Mouse (Mus musculus) kidney, embryonic 14.5 days (tissue): ENCODE measurements around the gene Pls3. TPM values are rescaled to one million over a fixed set of nuclear protein-coding genes. Genes with fewer than 3 reads are reported as not detected.
A peak's percentile ranks its signal among the peaks of the same experiment; 100 is the strongest.

ENCODE experiments used
- ATAC-seq: fragments of 200-750 bp; cut with Nextera tagmentation; 2 replicates; pipeline ENCODE4 v1.8.0; 2017; ENCODE audit warnings: moderate number of reproducible peaks, mild to moderate bottlenecking, moderate TSS enrichment, moderate library complexity; ENCODE audit not compliant: low FRiP score, low TSS enrichment
- H3K27ac ChIP-seq: fragments of 300-500 bp; sonication (generic); 2 replicates; pipeline ENCODE4 v1.5.1; 2014; ENCODE audit warnings: low read depth, mild to moderate bottlenecking, low read length, moderate library complexity, mixed read lengths
- H3K27me3 ChIP-seq: fragments of 300-500 bp; sonication (generic); 2 replicates; pipeline ENCODE4 v1.6.1; 2014; ENCODE audit warnings: mild to moderate bottlenecking, low read length; ENCODE audit not compliant: control insufficient read depth, insufficient read depth
- H3K36me3 ChIP-seq: fragments of 300-500 bp; sonication (generic); 2 replicates; pipeline ENCODE4 v1.6.1; 2014; ENCODE audit warnings: low read length, mixed read lengths; ENCODE audit not compliant: control insufficient read depth, insufficient read depth
- H3K4me1 ChIP-seq: fragments of 300-500 bp; sonication (generic); 2 replicates; pipeline ENCODE4 v1.6.1; 2014; ENCODE audit warnings: low read length, mixed read lengths; ENCODE audit not compliant: control insufficient read depth, insufficient read depth
- H3K4me2 ChIP-seq: fragments of 300-500 bp; sonication (generic); replicated peaks from 2 replicates; pipeline ENCODE4 v1.6.1; 2014; ENCODE audit warnings: low read depth, mild to moderate bottlenecking, low read length
- H3K4me3 ChIP-seq: fragments of 300-500 bp; sonication (generic); 2 replicates; pipeline ENCODE4 v1.5.1; 2014; ENCODE audit warnings: mild to moderate bottlenecking, low read length
- H3K9ac ChIP-seq: fragments of 300-500 bp; sonication (generic); 2 replicates; pipeline ENCODE4 v1.6.1; 2014; ENCODE audit warnings: low read depth, mild to moderate bottlenecking, low read length, moderate library complexity
- H3K9me3 ChIP-seq: fragments of 300-500 bp; sonication (generic); 2 replicates; pipeline ENCODE4 v1.6.1; 2016; ENCODE audit warnings: low read length; ENCODE audit not compliant: control insufficient read depth
- WGBS: fragments of 180-500 bp; shearing (Covaris S2); extraction: QIAGEN DNeasy Blood & Tissue Kit; methylation state at CpG from one replicate; pipeline ENCODE4 v1.1.7; 2014; 5-methylcytosine and 5-hydroxymethylcytosine counted together
- polyA plus RNA-seq: library from polyadenylated mRNA; unstranded; fragments of >200 nt; fragmentation: Nextera tagmentation; extraction: Ambion mirVana; gene quantifications from 2 replicates; pipeline ENCODE4 v1.2.1, GENCODE M21; 2014

The Pls3 gene
- polyA plus RNA-seq: 83.6 and 109 TPM in 2 replicates

GRCm38 (mm10) chrX:75874332-75875291, at the start of gene Pls3:
TSS of gene Pls3 (minus strand) at chrX:75875182.
- Histone ChIP-seq H3K27ac (peak within 1 kb of the TSS; percentile 83), H3K36me3 (no peaks in the 10 kb centered on the region), H3K9me3 (no peaks in the 10 kb centered on the region), H3K27me3 (no peaks in the 10 kb centered on the region), H3K4me2 (peak within 1 kb of the TSS; percentile 46), H3K4me1 (no peaks in the 10 kb centered on the region), H3K4me3 (peak within 1 kb of the TSS; percentile 49), H3K9ac (peak within 1 kb of the TSS; percentile 60)
- 21% methylated on average over 41 of the region's 45 CpGs for WGBS
- peak; percentile 98 for ATAC-seq

- WGBS: 56% methylated on average over 6 of the region's 6 CpGs
- Histone ChIP-seq H3K9me3 (no peaks in the 10 kb centered on the region), H3K9ac (no peak overlapping the region), H3K27me3 (no peaks in the 10 kb centered on the region), H3K27ac (no peak overlapping the region), H3K4me2 (no peak overlapping the region), H3K4me3 (no peak overlapping the region), H3K4me1 (no peaks in the 10 kb centered on the region), H3K36me3 (no peaks in the 10 kb centered on the region)
- no peak for ATAC-seq
These were observed 20.7 kb upstream of the Pls3 start for GRCm38 (mm10) chrX:75895716-75896115.

- Histone ChIP-seq H3K36me3 (no peaks in the 10 kb centered on the region), H3K4me1 (no peaks in the 10 kb centered on the region), H3K27ac (no peak overlapping the region), H3K27me3 (no peaks in the 10 kb centered on the region), H3K9ac (no peak overlapping the region), H3K4me3 (peak overlapping the region; percentile 49), H3K4me2 (peak overlapping the region; percentile 46), H3K9me3 (no peaks in the 10 kb centered on the region)
- ATAC-seq: no peak
- 37% methylated on average over 5 of the region's 5 CpGs for WGBS
These were observed 584 bp upstream of the Pls3 start for GRCm38 (mm10) chrX:75875566-75875965.

GRCm38 (mm10) chrX:75873813-75874212, 1.2 kb downstream of the Pls3 start:
- peak; percentile 40; the same call in 1 of the 2 replicates for ATAC-seq
- peak overlapping the region; percentile 49 for H3K4me3 ChIP-seq
- H3K4me2 ChIP-seq: peak overlapping the region; percentile 46
- H3K27ac ChIP-seq: no peak overlapping the region
- H3K27me3 ChIP-seq: no peaks in the 10 kb centered on the region
- WGBS: 25% methylated on average over 15 of the region's 15 CpGs
- no peaks in the 10 kb centered on the region for H3K4me1 ChIP-seq
- no peaks in the 10 kb centered on the region for H3K36me3 ChIP-seq
- peak overlapping the region; percentile 60; the same call in 1 of the 2 replicates for H3K9ac ChIP-seq
- H3K9me3 ChIP-seq: no peaks in the 10 kb centered on the region

GRCm38 (mm10) chrX:75873253-75873652, 1.7 kb downstream of the Pls3 start:
- 43% methylated on average over 4 of the region's 4 CpGs for WGBS
- Histone ChIP-seq H3K4me2 (peak overlapping the region; percentile 46), H3K4me1 (no peaks in the 10 kb centered on the region), H3K27me3 (no peaks in the 10 kb centered on the region), H3K9ac (no peak overlapping the region; the same call in 1 of the 2 replicates), H3K9me3 (no peaks in the 10 kb centered on the region), H3K4me3 (peak overlapping the region; percentile 49; the same call in 1 of the 2 replicates), H3K27ac (no peak overlapping the region), H3K36me3 (no peaks in the 10 kb centered on the region)
- ATAC-seq: no peak

GRCm38 (mm10) chrX:75871855-75872254, 3.1 kb downstream of the Pls3 start:
- Histone ChIP-seq H3K9me3 (no peaks in the 10 kb centered on the region), H3K4me2 (no peak overlapping the region), H3K27ac (no peak overlapping the region), H3K27me3 (no peaks in the 10 kb centered on the region), H3K4me1 (no peaks in the 10 kb centered on the region), H3K9ac (no peak overlapping the region), H3K4me3 (no peak overlapping the region), H3K36me3 (no peaks in the 10 kb centered on the region)
- 81% methylated on average over 2 of the region's 2 CpGs for WGBS
- ATAC-seq: no peak

GRCm38 (mm10) chrX:75861715-75862114, 13.3 kb downstream of the Pls3 start:
- H3K27ac ChIP-seq: no peak overlapping the region
- ATAC-seq: no peak
- no peaks in the 10 kb centered on the region for H3K27me3 ChIP-seq
- WGBS: 93% methylated on average over 3 of the region's 3 CpGs
- no peaks in the 10 kb centered on the region for H3K36me3 ChIP-seq
- no peak overlapping the region for H3K9ac ChIP-seq
- no peak overlapping the region for H3K4me2 ChIP-seq
- H3K9me3 ChIP-seq: no peaks in the 10 kb centered on the region
- H3K4me1 ChIP-seq: no peaks in the 10 kb centered on the region
- no peak overlapping the region for H3K4me3 ChIP-seq

GRCm38 (mm10) chrX:75854294-75854693, 20.7 kb downstream of the Pls3 start:
- H3K4me2 ChIP-seq: no peak overlapping the region
- H3K9ac ChIP-seq: no peak overlapping the region
- no peaks in the 10 kb centered on the region for H3K36me3 ChIP-seq
- WGBS: 88% methylated on average over 3 of the region's 3 CpGs
- no peak overlapping the region for H3K4me3 ChIP-seq
- no peak overlapping the region for H3K27ac ChIP-seq
- no peaks in the 10 kb centered on the region for H3K4me1 ChIP-seq
- no peaks in the 10 kb centered on the region for H3K9me3 ChIP-seq
- H3K27me3 ChIP-seq: no peaks in the 10 kb centered on the region
- ATAC-seq: no peak

- H3K9ac ChIP-seq: no peak overlapping the region
- no peaks in the 10 kb centered on the region for H3K4me1 ChIP-seq
- no peak overlapping the region for H3K4me3 ChIP-seq
- WGBS: 81% methylated on average over 4 of the region's 4 CpGs
- H3K9me3 ChIP-seq: no peaks in the 10 kb centered on the region
- ATAC-seq: no peak
- no peak overlapping the region for H3K4me2 ChIP-seq
- H3K36me3 ChIP-seq: no peaks in the 10 kb centered on the region
- no peak overlapping the region for H3K27ac ChIP-seq
- H3K27me3 ChIP-seq: no peaks in the 10 kb centered on the region
These were observed 30.7 kb downstream of the Pls3 start for GRCm38 (mm10) chrX:75844290-75844689.
